ENCODE assay signal across 18 mouse cellular contexts in the genomic region with DNA sequence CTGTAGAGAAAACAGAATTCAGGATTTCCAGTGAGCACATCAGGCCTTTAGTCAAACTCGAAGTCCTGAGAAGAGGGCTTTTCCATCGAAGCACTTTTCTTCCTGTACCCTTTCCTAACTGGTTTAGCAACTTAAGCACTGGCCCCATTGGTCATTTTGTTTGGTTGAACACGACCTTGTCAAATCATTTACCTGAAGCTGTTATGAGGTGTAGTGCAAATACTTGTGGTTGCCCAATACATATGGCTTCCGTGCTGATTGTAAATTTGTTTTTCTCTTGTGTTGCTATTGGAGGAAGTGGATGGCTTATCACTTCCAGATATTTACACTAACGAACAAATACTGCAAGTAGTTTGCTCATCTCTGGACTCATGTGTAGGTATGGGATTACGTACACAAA. TPM values are rescaled to one million over a fixed set of nuclear protein-coding genes. Genes with fewer than 3 reads are reported as not detected.
A peak's percentile ranks its signal among the peaks of the same experiment; 100 is the strongest.
DNase-seq lines count a peak whose midpoint lies in the region; ATAC-seq and TF ChIP-seq lines count a peak whose summit lies in the region.
"Had no signal": no experiment of that assay in that cellular context is flagged by ENCODE, and none has a peak within 500 bp of the region (broad histone marks: within the 10 kb centered on the region; RNA-seq: fewer than 3 reads in every experiment).

No protein-coding gene starts in this region.

- H3K4me1 ChIP-seq in intestine, embryonic 14.5 days (replicated peaks; ENCODE audit: control insufficient read depth, insufficient read depth, low read length), result no peaks in the 10 kb centered on the region
- no peaks in the 10 kb centered on the region for H3K4me1 ChIP-seq in intestine, postnatal 0 days (replicated peaks; ENCODE audit: control insufficient read depth, insufficient read depth, low read length)
- H3K4me1 ChIP-seq in lung, embryonic 14.5 days (ENCODE audit: insufficient read depth), result no peaks in the 10 kb centered on the region
- H3K4me1 ChIP-seq in cerebellum, adult 2 months (ENCODE audit: control insufficient read depth, insufficient read depth, low read length), result no peaks in the 10 kb centered on the region
- no peaks in the 10 kb centered on the region for H3K4me1 ChIP-seq in midbrain, embryonic 15.5 days
- H3K4me1 ChIP-seq: embryonic facial prominence, embryonic 10.5 days; hindbrain, embryonic 13.5 days had no signal

- H3K27ac ChIP-seq in intestine, embryonic 14.5 days (ENCODE audit: low read depth), result no peak overlapping the region
- H3K27ac ChIP-seq in intestine, postnatal 0 days (ENCODE audit: low read depth, low read length), result no peak overlapping the region; the same call in 1 of the 2 replicates
- H3K27ac ChIP-seq in lung, embryonic 14.5 days (ENCODE audit: low read depth), result no peak overlapping the region
- no peak overlapping the region for H3K27ac ChIP-seq in cerebellum, adult 2 months (ENCODE audit: insufficient read depth, low read length)
- no peak overlapping the region for H3K27ac ChIP-seq in midbrain, embryonic 15.5 days
- H3K27ac ChIP-seq: embryonic facial prominence, embryonic 10.5 days; heart, embryonic 13.5 days; hindbrain, embryonic 13.5 days had no signal

- no peaks in the 10 kb centered on the region for H3K27me3 ChIP-seq in intestine, embryonic 14.5 days (replicated peaks; ENCODE audit: control insufficient read depth, insufficient read depth, low read length)
- no peaks in the 10 kb centered on the region for H3K27me3 ChIP-seq in intestine, postnatal 0 days (replicated peaks; ENCODE audit: control insufficient read depth, insufficient read depth, low read length)
- no peaks in the 10 kb centered on the region; the same call in 1 of the 2 replicates for H3K27me3 ChIP-seq in lung, embryonic 14.5 days (ENCODE audit: insufficient read depth, low read length)
- no peaks in the 10 kb centered on the region for H3K27me3 ChIP-seq in cerebellum, adult 2 months (ENCODE audit: control insufficient read depth, insufficient read depth, low read length)
- H3K27me3 ChIP-seq in midbrain, embryonic 15.5 days (replicated peaks), result no peaks in the 10 kb centered on the region
- H3K27me3 ChIP-seq: heart, embryonic 13.5 days; hindbrain, embryonic 13.5 days had no signal

- no peak for TF ChIP-seq POLR2A in cerebellum, adult 2 months (IDR thresholded peaks at IDR 0.05; ENCODE audit: borderline replicate concordance, insufficient read depth, low read length)

- DNase-seq in intestine, embryonic 14.5 days (ENCODE audit: low spot score), result no peak
- peak; percentile 46 for DNase-seq in lung, embryonic 14.5 days
- DNase-seq in lung, postnatal 36 days, result peak; percentile 80
- DNase-seq in cerebellum, adult 2 months, result no peak
- DNase-seq in left cerebral cortex, postnatal 4 days, result no peak
- DNase-seq in thymus, adult 18-20 months, result no peak
- DNase-seq: adrenal gland, postnatal 36 days; B cell, adult 2 months; cerebellum, adult 18-20 months; cerebellum, postnatal 36 days; layer of hippocampus, postnatal 36 days; right cerebral cortex, adult 18-20 months had no signal

- no peak overlapping the region for H3K9ac ChIP-seq in intestine, embryonic 14.5 days (ENCODE audit: low read length)
- H3K9ac ChIP-seq in intestine, postnatal 0 days (ENCODE audit: low read depth, low read length), result no peak overlapping the region
- H3K9ac ChIP-seq in lung, embryonic 14.5 days, result no peak overlapping the region
- H3K9ac ChIP-seq in midbrain, embryonic 15.5 days, result no peak overlapping the region
- H3K9ac ChIP-seq: heart, embryonic 13.5 days; hindbrain, embryonic 13.5 days had no signal

- H3K4me3 ChIP-seq in intestine, embryonic 14.5 days (ENCODE audit: low read depth, low read length), result no peak overlapping the region
- H3K4me3 ChIP-seq in intestine, postnatal 0 days (ENCODE audit: low read depth, low read length), result no peak overlapping the region
- H3K4me3 ChIP-seq in lung, embryonic 14.5 days (ENCODE audit: low read depth, low read length), result no peak overlapping the region
- H3K4me3 ChIP-seq in cerebellum, adult 2 months (replicated peaks; ENCODE audit: insufficient read depth, low read depth, low read length), result no peak overlapping the region
- no peak overlapping the region for H3K4me3 ChIP-seq in midbrain, embryonic 15.5 days
- H3K4me3 ChIP-seq: embryonic facial prominence, embryonic 10.5 days; heart, embryonic 13.5 days; hindbrain, embryonic 13.5 days had no signal

- peak; percentile 68; the same call in 1 of the 2 replicates for ATAC-seq in intestine, embryonic 14.5 days (replicated peaks; ENCODE audit: low FRiP score, low TSS enrichment, low read depth)
- peak; percentile 88 for ATAC-seq in intestine, postnatal 0 days
- ATAC-seq in lung, embryonic 14.5 days (ENCODE audit: insufficient read depth), result peak; percentile 71; the same call in 1 of the 2 replicates
- no peak for ATAC-seq in midbrain, embryonic 15.5 days (replicated peaks)
- ATAC-seq: inflammation-experienced regulatory T-cells, adult 6 months had no signal

- no peaks in the 10 kb centered on the region for H3K36me3 ChIP-seq in intestine, embryonic 14.5 days (ENCODE audit: control insufficient read depth, insufficient read depth, low read length)
- H3K36me3 ChIP-seq in intestine, postnatal 0 days (ENCODE audit: control insufficient read depth, insufficient read depth), result no peaks in the 10 kb centered on the region
- no peaks in the 10 kb centered on the region for H3K36me3 ChIP-seq in lung, embryonic 14.5 days (ENCODE audit: insufficient read depth)
- H3K36me3 ChIP-seq in midbrain, embryonic 15.5 days (replicated peaks), result no peaks in the 10 kb centered on the region
- H3K36me3 ChIP-seq: embryonic facial prominence, embryonic 10.5 days; heart, embryonic 13.5 days; hindbrain, embryonic 13.5 days had no signal

- no peaks in the 10 kb centered on the region for H3K9me3 ChIP-seq in intestine, embryonic 14.5 days (ENCODE audit: control insufficient read depth, low read length)
- H3K9me3 ChIP-seq in intestine, postnatal 0 days (ENCODE audit: control insufficient read depth), result no peaks in the 10 kb centered on the region
- H3K9me3 ChIP-seq in lung, embryonic 14.5 days (ENCODE audit: low read depth, low read length), result no peaks in the 10 kb centered on the region
- H3K9me3 ChIP-seq in midbrain, embryonic 15.5 days, result no peaks in the 10 kb centered on the region
- H3K9me3 ChIP-seq: embryonic facial prominence, embryonic 10.5 days; heart, embryonic 13.5 days; hindbrain, embryonic 13.5 days had no signal

- intact Hi-C loops in left cerebral cortex, postnatal 4 days (cut with DNase I), result no loop called here

- 67% methylated on average over 6 of the region's 6 CpGs for WGBS in intestine, embryonic 14.5 days
- WGBS in intestine, postnatal 0 days, result 33% methylated on average over 6 of the region's 6 CpGs
- 53% methylated on average over 6 of the region's 6 CpGs for WGBS in lung, embryonic 14.5 days
- 91% methylated on average over 6 of the region's 6 CpGs for WGBS in cerebellum, adult 2 months
- 92% methylated on average over 6 of the region's 6 CpGs for WGBS in midbrain, embryonic 15.5 days

- no peak overlapping the region for H3K4me2 ChIP-seq in intestine, embryonic 14.5 days (ENCODE audit: low read length)
- H3K4me2 ChIP-seq in intestine, postnatal 0 days (replicated peaks; ENCODE audit: low read depth), result peak overlapping the region; percentile 40; the same call in 1 of the 2 replicates
- no peak overlapping the region; the same call in 1 of the 2 replicates for H3K4me2 ChIP-seq in lung, embryonic 14.5 days
- H3K4me2 ChIP-seq in midbrain, embryonic 15.5 days, result no peak overlapping the region
- H3K4me2 ChIP-seq: heart, embryonic 13.5 days; hindbrain, embryonic 13.5 days had no signal

- TF ChIP-seq CTCF in intestine, postnatal 0 days (IDR thresholded peaks at IDR 0.05; ENCODE audit: low read depth), result no peak
- TF ChIP-seq CTCF in lung, embryonic 14.5 days (IDR thresholded peaks at IDR 0.05; ENCODE audit: low read depth), result no peak
- TF ChIP-seq CTCF in cerebellum, adult 2 months (IDR thresholded peaks at IDR 0.05; ENCODE audit: borderline replicate concordance, insufficient read depth, low read depth, low read length), result no peak

RNA-seq across cellular contexts. Expression of gene Rapgef5, which starts 29.0 kb away (rescaled TPM):
- polyA plus RNA-seq in intestine, embryonic 14.5 days (2014; fragmentation: Nextera tagmentation; extraction: Ambion mirVana), result 8.0 and 8.4 TPM in 2 replicates
- polyA plus RNA-seq in intestine, postnatal 0 days (2015; fragmentation: Nextera tagmentation; extraction: Ambion mirVana), result 3.6 and 3.7 TPM in 2 replicates
- polyA plus RNA-seq in lung, embryonic 14.5 days (2014; fragmentation: Nextera tagmentation; extraction: Ambion mirVana), result 21.5 and 22.9 TPM in 2 replicates
- polyA plus RNA-seq in cerebellum, adult 2 months (2012; rRNA removed), result 22.2 and 26.7 TPM in 2 replicates
- 41.5 and 46.3 TPM in 2 replicates for polyA plus RNA-seq in midbrain, embryonic 15.5 days (2015; fragmentation: Nextera tagmentation; extraction: Ambion mirVana)
- 100 to 1,000 TPM; 103 to 112 TPM for total RNA-seq in left cerebral cortex, postnatal 4 days (2021)

Comparison
In these comparisons a context has a peak if more than half of its experiments do, and no peak if none do; other contexts are left out.
1. DNase-seq: peak in lung, embryonic 14.5 days (single experiment) and lung, postnatal 36 days (single experiment); none in intestine, embryonic 14.5 days (single experiment), cerebellum, adult 2 months (0 of 2), left cerebral cortex, postnatal 4 days (single experiment) and thymus, adult 18-20 months (0 of 2).